Mouse (Mus musculus) hematopoietic stem cell, adult 5-6 weeks (primary cell): ENCODE measurements at regions not wholly inside any gene's neighbourhood (a gene's known extent, or its start where the extent isn't known, plus 50 kb on each side); places are given as distances from the start of the nearest gene placed in this dataset.

Experiments
- ATAC-seq, 2 experiments: fragments of 125-278 bp in 1 of 2; replicated peaks in 1 of 2; 2 replicates each; pipeline ENCODE4 v1.8.0; 2016 to 2017; ENCODE audit warnings: inconsistent platforms in 2 of 2, mild to moderate bottlenecking in 2 of 2, moderate number of reproducible peaks in 2 of 2, low read depth in 1 of 2, moderate TSS enrichment in 1 of 2; ENCODE audit not compliant: low FRiP score in 2 of 2, poor library complexity in 2 of 2, severe bottlenecking in 2 of 2, insufficient read depth in 1 of 2, low TSS enrichment in 1 of 2

DNA sequence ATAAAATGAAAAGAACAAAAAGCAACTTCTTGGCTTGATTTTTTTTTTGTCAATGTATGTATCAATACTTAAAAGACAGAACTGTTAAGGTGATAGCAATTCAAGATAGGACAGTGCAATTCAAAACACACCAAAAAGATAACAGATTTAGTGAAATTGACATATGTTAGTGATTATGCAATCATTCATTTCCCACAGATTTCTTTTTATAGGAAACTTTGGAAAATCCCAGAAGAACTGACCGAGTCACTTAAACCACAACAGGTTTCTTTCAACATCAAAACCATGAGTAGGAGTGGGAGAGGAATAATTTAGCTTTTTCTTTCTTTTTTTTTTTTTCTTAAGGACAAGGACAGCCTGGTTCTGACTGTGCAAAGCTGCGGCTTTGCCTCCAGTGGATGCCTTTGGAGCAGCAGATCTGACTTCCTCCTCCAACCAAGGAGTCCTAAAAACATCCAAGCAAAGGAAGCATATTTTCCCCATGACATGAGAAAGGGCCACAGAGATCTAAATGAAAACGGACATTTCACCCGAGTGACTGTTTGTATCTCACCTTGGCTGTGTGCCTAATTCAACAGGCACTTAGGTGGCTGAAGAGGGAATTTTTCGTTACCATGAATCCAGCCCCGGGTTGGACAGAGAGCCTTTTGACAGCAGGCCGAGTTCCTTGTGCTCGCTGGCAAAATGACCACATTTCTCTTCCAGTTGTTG, 463.8 kb upstream of the Zeb2 start:
- ATAC-seq: no peak

DNA sequence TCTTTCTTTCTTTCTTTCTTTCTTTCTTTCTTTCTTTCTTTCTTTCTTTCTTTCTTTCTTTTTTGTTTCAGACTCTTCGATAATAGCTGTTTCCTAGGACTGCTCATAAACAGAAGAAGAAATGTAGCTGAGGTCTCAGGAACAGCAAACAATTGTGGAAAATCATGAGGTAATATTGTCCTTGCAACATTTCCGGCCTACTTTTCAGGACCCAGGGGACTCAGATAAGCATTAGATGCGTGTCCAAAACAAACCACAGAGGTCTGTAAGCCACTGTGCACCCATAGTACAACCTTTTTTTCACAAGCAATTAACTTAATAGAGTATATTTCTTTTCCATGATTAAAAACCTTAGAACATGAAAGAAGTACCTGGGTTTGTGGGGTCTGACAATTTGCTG, 455.7 kb upstream of the Zeb2 start:
- no peak for ATAC-seq

DNA sequence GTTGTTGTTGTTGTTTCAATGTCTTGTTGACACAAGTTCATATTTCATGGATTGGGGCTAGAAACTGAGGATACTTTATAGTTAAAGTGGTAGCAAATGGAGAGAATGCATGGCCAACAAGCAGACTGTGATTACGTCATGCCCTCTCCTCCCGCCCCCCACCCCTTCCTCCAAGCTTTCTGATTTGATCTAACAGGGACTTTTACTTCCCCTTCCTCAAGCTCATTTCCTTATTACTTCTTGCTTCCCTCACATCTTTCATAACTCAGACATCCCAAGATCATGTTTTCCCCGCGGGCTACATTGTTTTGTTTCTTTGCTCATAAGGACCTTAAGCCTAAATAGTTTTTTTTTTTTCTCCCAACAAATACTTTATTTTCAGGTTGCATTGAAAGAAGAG, 437.5 kb upstream of the Zeb2 start:
- ATAC-seq: no peak

- ATAC-seq: no peak
Measured at GRCm38 (mm10) chr2:45541394-45541793, 424.2 kb upstream of the Zeb2 start.

- ATAC-seq: no peak
Measured at GRCm38 (mm10) chr2:45538950-45539349, 421.8 kb upstream of the Zeb2 start.

GRCm38 (mm10) chr2:45537722-45538121, 420.5 kb upstream of the Zeb2 start:
- no peak for ATAC-seq

DNA sequence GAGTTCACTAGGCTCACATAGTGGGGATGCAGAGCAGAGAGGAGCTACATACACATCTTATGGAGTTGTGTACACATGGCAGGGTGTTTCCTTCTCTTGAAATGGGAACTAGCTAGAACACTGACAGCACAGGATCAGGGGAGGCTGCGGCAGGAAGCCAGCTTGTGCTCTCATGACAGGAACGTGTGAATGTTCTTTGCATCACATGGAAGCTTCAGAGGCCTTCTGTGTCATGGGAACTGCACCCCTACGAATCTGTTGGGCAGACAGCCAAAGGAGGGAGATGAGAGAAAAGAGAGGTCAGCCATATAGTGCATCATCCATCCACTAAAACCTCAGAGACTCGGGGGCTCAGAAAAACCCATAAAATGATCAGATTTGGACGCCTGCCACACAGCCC, 417.6 kb upstream of the Zeb2 start:
- peak in 1 of 2 experiments; percentile 22; a peak in 1 of 4 replicates for ATAC-seq

- ATAC-seq: no peak
Measured at GRCm38 (mm10) chr2:45522310-45522709, 405.1 kb upstream of the Zeb2 start.

GRCm38 (mm10) chr2:45519550-45520152, 402.5 kb upstream of the Zeb2 start:
- ATAC-seq: no peak

GRCm38 (mm10) chr2:45514290-45515180, 397.3 kb upstream of the Zeb2 start:
- ATAC-seq: no peak

DNA sequence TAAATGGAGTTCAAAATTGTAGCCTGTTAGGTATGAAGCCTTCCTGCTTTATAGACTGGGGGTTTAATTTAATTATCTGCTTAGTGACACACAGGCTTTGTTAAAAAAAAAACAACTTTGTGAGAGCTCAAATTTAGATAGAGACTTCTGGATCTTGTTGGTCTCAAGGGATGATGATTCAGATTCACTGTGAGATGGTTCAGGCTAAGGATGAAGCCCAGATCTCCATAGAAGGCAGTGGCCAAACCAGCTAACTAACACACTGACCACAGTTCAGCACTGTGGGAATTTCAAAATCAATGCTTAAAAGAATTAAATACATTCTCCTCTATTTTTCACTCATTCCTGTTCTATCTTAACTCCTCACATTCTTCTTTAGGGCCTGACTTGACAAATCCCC, 395.7 kb upstream of the Zeb2 start:
- no peak for ATAC-seq

DNA sequence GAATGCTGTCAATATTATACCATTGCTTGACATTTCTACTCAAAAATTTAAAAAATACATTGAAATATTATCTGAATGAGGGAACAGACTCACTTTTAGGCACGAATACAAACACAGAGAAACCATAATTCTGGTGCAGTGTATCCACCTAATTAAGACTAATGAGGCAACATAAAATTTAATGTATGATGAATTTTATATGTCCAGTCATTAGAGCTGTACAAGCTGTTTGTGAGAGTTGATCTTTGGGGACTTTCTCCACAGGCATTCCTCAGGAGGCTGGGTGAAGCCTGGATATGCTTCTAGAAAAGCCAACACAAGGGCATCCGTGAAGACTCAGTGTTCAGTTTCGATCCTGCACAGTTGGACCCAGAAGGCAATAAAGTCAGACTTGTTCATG, 394.6 kb upstream of the Zeb2 start:
- no peak for ATAC-seq

DNA sequence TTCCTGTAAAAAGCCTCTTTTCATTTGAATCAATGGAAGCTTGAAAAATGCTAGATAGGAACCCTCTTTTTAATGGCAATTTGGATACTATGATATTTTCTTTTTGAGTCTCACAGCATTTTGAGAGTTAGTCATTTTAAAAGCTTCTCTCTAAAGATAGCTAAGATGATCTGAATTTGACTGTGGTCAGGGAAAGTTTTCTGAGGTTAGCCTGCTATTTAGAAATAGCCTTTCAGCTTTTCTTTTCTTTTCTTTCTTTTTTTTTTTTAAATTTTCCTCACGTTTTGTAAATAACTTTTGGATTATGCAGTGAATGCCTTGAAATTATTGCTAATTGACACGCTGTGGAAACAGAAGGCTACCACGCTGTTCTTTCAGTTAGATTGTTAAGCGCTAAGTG, 387.3 kb upstream of the Zeb2 start:
- ATAC-seq: no peak

DNA sequence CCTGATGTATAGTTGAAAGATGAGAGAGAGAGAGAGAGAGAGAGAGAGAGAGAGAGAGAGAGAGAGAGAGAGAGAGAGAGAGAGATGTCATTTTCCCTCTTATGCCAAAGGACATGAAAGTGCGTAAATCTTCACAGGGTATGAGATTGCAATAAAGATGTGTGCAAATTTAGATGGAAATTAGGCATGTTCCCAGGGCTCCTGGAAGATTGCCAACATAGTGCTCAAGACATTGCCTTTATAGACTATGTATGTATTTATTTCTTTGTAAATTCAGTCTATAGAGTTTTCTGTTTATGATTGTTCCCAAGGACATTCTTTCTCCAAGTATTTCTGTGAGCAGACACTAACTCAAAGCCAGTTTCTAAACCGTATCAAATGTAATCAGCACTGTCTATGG, 376.5 kb upstream of the Zeb2 start:
- ATAC-seq: no peak

GRCm38 (mm10) chr2:45486530-45486929, 369.3 kb upstream of the Zeb2 start:
- no peak for ATAC-seq

DNA sequence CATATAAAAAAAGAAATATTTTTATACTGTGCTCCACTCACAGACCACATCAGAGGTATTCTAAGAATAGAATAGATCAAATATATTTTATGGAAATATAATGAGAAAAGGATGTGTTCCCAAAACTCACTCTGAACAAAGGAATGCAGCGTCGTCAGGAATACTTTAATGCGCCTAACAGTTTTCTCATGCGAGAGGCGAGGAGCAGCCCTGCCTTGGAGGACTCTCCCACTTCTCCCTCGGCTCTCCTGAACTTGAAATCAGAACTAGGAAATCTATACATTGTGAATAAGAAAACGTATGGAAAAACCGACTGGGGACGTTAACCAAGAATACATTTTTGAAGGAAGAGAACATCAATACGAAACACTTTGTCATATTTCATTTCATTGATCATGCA, 368.3 kb upstream of the Zeb2 start:
- no peak for ATAC-seq

DNA sequence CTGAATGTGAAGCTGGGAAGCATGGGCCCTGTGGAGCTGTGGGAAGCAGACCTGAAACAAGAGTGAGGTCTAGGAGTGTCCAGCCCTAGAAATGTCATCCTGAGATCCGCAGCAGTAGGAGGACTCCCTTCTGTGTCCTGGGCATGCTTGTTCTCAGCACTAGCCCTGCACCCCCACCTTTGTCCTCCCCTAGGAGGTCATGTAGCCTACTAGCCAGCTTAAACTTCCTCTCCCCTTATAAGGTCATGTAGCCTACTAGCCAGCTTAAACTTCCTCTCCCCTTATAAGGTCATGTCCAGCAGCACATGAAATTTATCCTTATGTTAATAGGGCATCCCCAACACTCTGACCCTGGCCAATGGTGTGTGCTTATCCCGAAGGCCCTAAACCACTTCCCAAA, 363.5 kb upstream of the Zeb2 start:
- no peak for ATAC-seq

DNA sequence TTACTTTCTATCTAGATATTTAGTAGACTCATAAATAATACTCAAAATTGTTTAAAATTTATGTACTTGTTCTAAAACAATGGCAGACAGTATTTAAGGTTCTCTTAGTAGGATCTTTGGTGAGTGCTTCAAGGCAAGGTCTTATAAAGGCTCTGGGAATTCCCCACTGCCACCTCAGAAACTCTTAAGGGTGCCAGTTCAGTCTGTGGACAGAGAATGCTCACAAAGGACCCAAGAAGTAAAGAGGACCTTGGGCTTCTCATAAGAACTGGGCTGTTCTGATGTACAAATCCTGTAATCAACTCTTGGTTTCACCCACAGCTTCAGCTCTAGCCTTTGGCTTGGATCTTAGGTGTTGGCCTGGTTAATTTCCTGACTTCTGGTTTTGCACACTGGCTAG, 358.8 kb upstream of the Zeb2 start:
- no peak for ATAC-seq
